Mouse (Mus musculus): Measurements from ENCODE around the gene Car5a. TPM values are rescaled to one million over a fixed set of nuclear protein-coding genes. Genes with fewer than 3 reads are reported as not detected.

Car5a gene
- polyA plus RNA-seq, 1 experiment from 2014 or later = 0.12 TPM

GRCm38 (mm10) chr8:121899180-121900044, 45.3 kb downstream of the Car5a start:
- no peak for ATAC-seq (replicated peaks; ENCODE audit: low FRiP score, low read depth)
- H3K27me3 ChIP-seq (ENCODE audit: insufficient read depth, low read length) = no peaks in the 10 kb centered on the region

DNA sequence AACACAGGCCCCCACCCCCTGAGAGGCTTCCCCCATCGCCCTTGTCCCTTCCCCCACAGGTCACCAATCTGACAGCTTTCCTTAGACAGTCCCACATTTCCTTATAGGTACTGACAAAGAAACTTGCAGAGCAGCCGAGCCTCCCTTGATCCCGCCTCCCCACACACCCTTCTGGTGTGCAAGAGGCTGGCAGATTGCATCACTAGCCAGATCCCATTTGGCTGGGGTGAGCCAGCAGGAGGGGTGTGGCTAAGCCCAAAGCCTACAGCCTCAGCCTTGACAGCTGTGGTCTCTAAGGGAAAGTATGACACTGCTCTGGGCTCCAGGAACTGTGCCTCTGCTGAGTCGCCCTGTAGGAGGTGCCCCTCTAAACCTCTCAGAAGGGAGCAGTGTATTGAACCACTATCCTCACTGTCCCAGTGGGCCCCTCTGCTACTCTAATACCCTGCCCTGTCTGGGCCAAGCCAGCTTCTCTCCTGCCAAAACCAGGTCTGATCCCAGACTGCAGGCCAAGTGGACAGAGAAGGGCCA, 46.2 kb downstream of the Car5a start:
- H3K4me3 ChIP-seq (replicated peaks; ENCODE audit: low read depth, low read length) = no peak overlapping the region
- ATAC-seq (replicated peaks; ENCODE audit: low FRiP score, low read depth) (peak; percentile 73), DNase-seq (ENCODE audit: low spot score) (peak; percentile 82)
- peak; percentile 30; the same call in 1 of the 2 replicates for TF ChIP-seq CTCF (IDR thresholded peaks at IDR 0.05; ENCODE audit: low read depth)
- peak overlapping the region; percentile 85 for H3K27ac ChIP-seq
- H3K27me3 ChIP-seq (ENCODE audit: insufficient read depth, low read length) = no peaks in the 10 kb centered on the region
- H3K36me3 ChIP-seq (ENCODE audit: insufficient read depth, low read length) = no peaks in the 10 kb centered on the region
- peaks cover 40% of the 10 kb centered on the region for H3K4me1 ChIP-seq (replicated peaks; ENCODE audit: insufficient read depth, low read length)
- peak overlapping the region; percentile 10 for H3K4me2 ChIP-seq (ENCODE audit: low read length)
- 13% methylated on average over 4 of the region's 4 CpGs for WGBS
- H3K9me3 ChIP-seq (replicated peaks; ENCODE audit: low read length) = no peaks in the 10 kb centered on the region
- H3K9ac ChIP-seq (ENCODE audit: low read depth, low read length) = peak overlapping the region; percentile 46; the same call in 1 of the 2 replicates

More at GRCm38 (mm10) chr8:121899180-121900044, 45.3 kb downstream of the Car5a start:
- DNase-seq (ENCODE audit: low spot score) = no peak
- Histone ChIP-seq H3K9ac (ENCODE audit: low read depth, low read length) (no peak overlapping the region), H3K36me3 (ENCODE audit: insufficient read depth, low read length) (no peaks in the 10 kb centered on the region), H3K9me3 (replicated peaks; ENCODE audit: low read length) (no peaks in the 10 kb centered on the region), H3K4me3 (replicated peaks; ENCODE audit: low read depth, low read length) (no peak overlapping the region), H3K4me2 (ENCODE audit: low read length) (no peak overlapping the region), H3K27ac (peak overlapping the region; percentile 85; the same call in 1 of the 2 replicates), H3K4me1 (replicated peaks; ENCODE audit: insufficient read depth, low read length) (peaks cover 36% of the 10 kb centered on the region)
- WGBS = 83% methylated on average over 18 of the region's 18 CpGs
- no peak for TF ChIP-seq CTCF (IDR thresholded peaks at IDR 0.05; ENCODE audit: low read depth)

DNA sequence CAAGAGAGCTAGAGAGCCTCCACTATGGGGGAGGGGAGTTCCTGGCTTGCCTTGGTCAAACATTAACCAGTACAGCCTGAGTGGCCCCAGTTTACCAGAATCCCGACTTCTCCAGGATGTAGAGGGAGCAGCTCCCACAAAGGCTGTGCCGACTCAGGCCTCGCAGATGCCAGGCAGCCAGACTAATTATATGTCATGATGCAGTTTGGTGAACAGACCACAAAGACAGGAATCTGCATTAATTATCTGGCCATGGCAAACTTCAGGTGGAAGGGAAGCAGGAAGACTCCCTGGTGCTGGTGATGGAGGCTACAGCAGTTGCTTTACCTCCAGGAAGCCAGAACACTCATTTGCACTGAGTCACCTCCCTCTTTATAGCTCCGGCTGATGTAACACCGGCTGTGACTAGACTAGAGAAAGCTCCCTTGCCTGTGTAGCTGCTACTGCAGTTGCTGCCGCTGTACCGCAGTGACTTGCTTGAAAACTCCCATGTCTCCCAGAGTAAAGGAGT, 46.8 kb downstream of the Car5a start:
- no peaks in the 10 kb centered on the region for H3K36me3 ChIP-seq (ENCODE audit: insufficient read depth, low read length)
- WGBS = 9% methylated on average over 7 of the region's 7 CpGs
- TF ChIP-seq CTCF (IDR thresholded peaks at IDR 0.05; ENCODE audit: low read depth) = no peak
- no peaks in the 10 kb centered on the region for H3K27me3 ChIP-seq (ENCODE audit: insufficient read depth, low read length)
- ATAC-seq (replicated peaks; ENCODE audit: low FRiP score, low read depth) (peak; percentile 8; the same call in 1 of the 2 replicates), DNase-seq (ENCODE audit: low spot score) (peak; percentile 71)
- peaks cover 40% of the 10 kb centered on the region for H3K4me1 ChIP-seq (replicated peaks; ENCODE audit: insufficient read depth, low read length)
- H3K9me3 ChIP-seq (replicated peaks; ENCODE audit: low read length) = no peaks in the 10 kb centered on the region
- peak overlapping the region; percentile 85 for H3K27ac ChIP-seq
- H3K9ac ChIP-seq (ENCODE audit: low read depth, low read length) = no peak overlapping the region
- H3K4me3 ChIP-seq (replicated peaks; ENCODE audit: low read depth, low read length) = no peak overlapping the region
- H3K4me2 ChIP-seq (ENCODE audit: low read length) = peak overlapping the region; percentile 10

- Histone ChIP-seq H3K4me2 (ENCODE audit: low read length) (no peak overlapping the region), H3K27ac (peak overlapping the region; percentile 85), H3K4me1 (replicated peaks; ENCODE audit: insufficient read depth, low read length) (peaks cover 40% of the 10 kb centered on the region), H3K4me3 (replicated peaks; ENCODE audit: low read depth, low read length) (no peak overlapping the region), H3K36me3 (ENCODE audit: insufficient read depth, low read length) (no peaks in the 10 kb centered on the region), H3K27me3 (ENCODE audit: insufficient read depth, low read length) (no peaks in the 10 kb centered on the region), H3K9ac (ENCODE audit: low read depth, low read length) (no peak overlapping the region), H3K9me3 (replicated peaks; ENCODE audit: low read length) (no peaks in the 10 kb centered on the region)
- no peak for DNase-seq (ENCODE audit: low spot score)
- ATAC-seq (replicated peaks; ENCODE audit: low FRiP score, low read depth) = no peak
- no peak for TF ChIP-seq CTCF (IDR thresholded peaks at IDR 0.05; ENCODE audit: low read depth)
- WGBS = 53% methylated on average over 9 of the region's 9 CpGs
Observed at GRCm38 (mm10) chr8:121897205-121897604, 47.5 kb downstream of the Car5a start.

DNA sequence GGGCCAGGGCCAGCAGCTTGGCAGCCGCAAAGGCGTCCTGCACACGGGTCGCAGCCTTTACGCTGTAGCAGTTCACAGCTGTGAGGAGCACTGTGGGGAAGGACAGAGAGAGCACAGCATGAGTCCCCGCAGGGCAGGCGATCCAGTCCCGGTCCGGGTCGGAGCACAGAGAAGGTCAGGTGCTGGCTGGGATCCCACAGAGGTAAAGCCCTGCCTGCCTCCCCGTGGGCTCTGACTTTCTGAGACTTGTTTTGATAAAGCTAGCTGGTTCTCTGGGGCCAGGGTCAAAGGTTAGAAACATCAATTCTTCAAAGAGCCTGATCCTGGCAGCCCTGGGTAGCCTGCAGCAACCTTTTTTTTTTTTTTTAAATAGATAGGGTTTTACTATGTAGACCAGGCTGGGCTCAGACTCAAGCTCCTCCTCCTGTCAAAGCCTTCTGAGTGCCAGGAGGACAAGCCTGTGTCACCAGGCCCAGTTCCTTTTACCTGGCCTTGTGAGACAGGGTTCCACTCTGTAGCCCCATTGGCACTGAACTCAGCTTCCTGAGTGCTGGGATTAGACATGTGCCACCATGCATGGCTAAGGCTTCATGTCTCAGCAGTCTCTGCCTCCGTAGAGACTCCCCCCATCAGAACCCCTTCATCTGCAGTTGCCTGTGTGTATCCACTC, 48.1 kb downstream of the Car5a start:
- Histone ChIP-seq H3K4me1 (replicated peaks; ENCODE audit: insufficient read depth, low read length) (peaks cover 39% of the 10 kb centered on the region), H3K4me2 (ENCODE audit: low read length) (no peak overlapping the region), H3K27ac (peak overlapping the region; percentile 85), H3K27me3 (ENCODE audit: insufficient read depth, low read length) (no peaks in the 10 kb centered on the region), H3K4me3 (replicated peaks; ENCODE audit: low read depth, low read length) (no peak overlapping the region), H3K36me3 (ENCODE audit: insufficient read depth, low read length) (no peaks in the 10 kb centered on the region), H3K9ac (ENCODE audit: low read depth, low read length) (no peak overlapping the region), H3K9me3 (replicated peaks; ENCODE audit: low read length) (no peaks in the 10 kb centered on the region)
- no peak for DNase-seq (ENCODE audit: low spot score)
- WGBS = 36% methylated on average over 12 of the region's 12 CpGs
- no peak for TF ChIP-seq CTCF (IDR thresholded peaks at IDR 0.05; ENCODE audit: low read depth)
- ATAC-seq (replicated peaks; ENCODE audit: low FRiP score, low read depth) = no peak

GRCm38 (mm10) chr8:121895910-121896309, 48.8 kb downstream of the Car5a start:
- DNase-seq (ENCODE audit: low spot score) (no peak), ATAC-seq (replicated peaks; ENCODE audit: low FRiP score, low read depth) (no peak)
- Histone ChIP-seq H3K4me3 (replicated peaks; ENCODE audit: low read depth, low read length) (no peak overlapping the region), H3K27me3 (ENCODE audit: insufficient read depth, low read length) (no peaks in the 10 kb centered on the region), H3K4me1 (replicated peaks; ENCODE audit: insufficient read depth, low read length) (peaks cover 35% of the 10 kb centered on the region), H3K36me3 (ENCODE audit: insufficient read depth, low read length) (no peaks in the 10 kb centered on the region), H3K9ac (ENCODE audit: low read depth, low read length) (no peak overlapping the region), H3K9me3 (replicated peaks; ENCODE audit: low read length) (no peaks in the 10 kb centered on the region), H3K4me2 (ENCODE audit: low read length) (no peak overlapping the region), H3K27ac (no peak overlapping the region)
- 70% methylated on average over 7 of the region's 7 CpGs for WGBS
- TF ChIP-seq CTCF (IDR thresholded peaks at IDR 0.05; ENCODE audit: low read depth) = no peak

Measured in kidney, postnatal 0 days (tissue).